Mouse (Mus musculus) limb, embryonic 12.5 days (tissue): ENCODE results near the gene Tdrd1. TPM values are rescaled to one million over a fixed set of nuclear protein-coding genes. Genes with fewer than 3 reads are reported as not detected.

Experiments
- ATAC-seq: fragments of 200-750 bp; cut with Nextera tagmentation; 2 replicates; pipeline ENCODE4 v1.8.0; 2017; ENCODE audit warnings: low read depth, moderate TSS enrichment; ENCODE audit not compliant: insufficient number of reproducible peaks, insufficient read depth, low FRiP score, low TSS enrichment
- H3K27ac ChIP-seq: fragments of 300-500 bp; sonication (generic); 2 replicates; pipeline ENCODE4 v1.5.1; 2016; ENCODE audit warnings: mild to moderate bottlenecking, moderate library complexity
- H3K27me3 ChIP-seq: fragments of 300-500 bp; sonication (generic); 2 replicates; pipeline ENCODE4 v1.6.1; 2016; ENCODE audit warnings: mild to moderate bottlenecking, moderate library complexity
- H3K36me3 ChIP-seq: fragments of 300-500 bp; sonication (generic); 2 replicates; pipeline ENCODE4 v1.6.1; 2016; ENCODE audit warnings: mild to moderate bottlenecking, moderate library complexity
- H3K4me1 ChIP-seq: fragments of 300-500 bp; sonication (generic); replicated peaks from 2 replicates; pipeline ENCODE4 v1.6.1; 2016
- H3K4me2 ChIP-seq: fragments of 300-500 bp; sonication (generic); 2 replicates; pipeline ENCODE4 v1.6.1; 2016; ENCODE audit warnings: mild to moderate bottlenecking, moderate library complexity
- H3K4me3 ChIP-seq: fragments of 300-500 bp; sonication (generic); replicated peaks from 2 replicates; pipeline ENCODE4 v1.5.1; 2016; ENCODE audit warnings: mild to moderate bottlenecking
- H3K9ac ChIP-seq: fragments of 300-500 bp; sonication (generic); replicated peaks from 2 replicates; pipeline ENCODE4 v1.6.1; 2016; ENCODE audit warnings: mild to moderate bottlenecking, moderate library complexity
- H3K9me3 ChIP-seq: fragments of 300-500 bp; sonication (generic); 2 replicates; pipeline ENCODE4 v1.6.1; 2016; ENCODE audit warnings: mild to moderate bottlenecking, moderate library complexity
- WGBS: fragments of 180-500 bp; shearing (Covaris S2); methylation state at CpG from one replicate; pipeline ENCODE4 v1.1.7; 2016; 5-methylcytosine and 5-hydroxymethylcytosine counted together
- polyA plus RNA-seq: library from polyadenylated mRNA; unstranded; fragments of >200 nt; fragmentation: Nextera tagmentation; extraction: Ambion mirVana; gene quantifications from 2 replicates; pipeline ENCODE4 v1.2.1, GENCODE M21; 2016

Tdrd1 gene
- polyA plus RNA-seq, 1 experiment from 2014 or later = 1.8 TPM

- no peak overlapping the region for H3K27ac ChIP-seq
- no peaks in the 10 kb centered on the region for H3K9me3 ChIP-seq
- H3K36me3 ChIP-seq = no peaks in the 10 kb centered on the region
- WGBS = 91% methylated on average over 3 of the region's 3 CpGs
- H3K4me3 ChIP-seq = no peak overlapping the region
- peaks cover 11% of the 10 kb centered on the region for H3K4me1 ChIP-seq
- ATAC-seq = no peak
- no peak overlapping the region for H3K4me2 ChIP-seq
- H3K27me3 ChIP-seq = 0 out of 2 replicates have a peak, but pooled peaks cover under 1% of the 10 kb centered on the region
- H3K9ac ChIP-seq = no peak overlapping the region
Measured at GRCm38 (mm10) chr19:56914658-56915057, 88.6 kb downstream of the Tdrd1 start.

GRCm38 (mm10) chr19:56915084-56915483 is 89.1 kb downstream of the Tdrd1 start:
- Histone ChIP-seq H3K27me3 (no peaks in the 10 kb centered on the region), H3K4me3 (no peak overlapping the region), H3K4me1 (peaks cover 11% of the 10 kb centered on the region), H3K9ac (no peak overlapping the region), H3K9me3 (no peaks in the 10 kb centered on the region), H3K36me3 (no peaks in the 10 kb centered on the region), H3K4me2 (no peak overlapping the region), H3K27ac (no peak overlapping the region)
- no peak for ATAC-seq
- WGBS = 60% methylated on average over 6 of the region's 6 CpGs

Other genes with a start within 250 kb of the Tdrd1 start
- 0.50 and 0.70 TPM in 2 replicates for gene Adrb1, start 104.0 kb upstream of the Tdrd1 start, polyA plus RNA-seq
- gene Ccdc186, start 4.0 kb upstream of the Tdrd1 start, polyA plus RNA-seq = 24.7 and 28.9 TPM in 2 replicates
- gene Vwa2, start 48.0 kb downstream of the Tdrd1 start, polyA plus RNA-seq = 7.5 and 7.8 TPM in 2 replicates
- 2.3 and 3.3 TPM in 2 replicates for gene Afap1l2, start 182.0 kb downstream of the Tdrd1 start, polyA plus RNA-seq